Mouse (Mus musculus) midbrain, embryonic 13.5 days (tissue): Measurements from ENCODE around the gene Mesp1. TPM values are rescaled to one million over a fixed set of nuclear protein-coding genes. Genes with fewer than 3 reads are reported as not detected.
A peak's percentile ranks its signal among the peaks of the same experiment; 100 is the strongest.

Source experiments
- ATAC-seq: fragments of 200-750 bp; cut with Nextera tagmentation; 2 replicates; pipeline ENCODE4 v1.8.0; 2017; ENCODE audit warnings: mild to moderate bottlenecking, moderate TSS enrichment, moderate library complexity
- H3K27ac ChIP-seq: fragments of 300-500 bp; sonication (generic); 2 replicates; pipeline ENCODE4 v1.5.1; 2015; ENCODE audit warnings: inconsistent platforms, mild to moderate bottlenecking, moderate library complexity
- H3K27me3 ChIP-seq: fragments of 300-500 bp; sonication (generic); 2 replicates; pipeline ENCODE4 v1.6.1; 2015; ENCODE audit warnings: mild to moderate bottlenecking, inconsistent platforms
- H3K36me3 ChIP-seq: fragments of 300-500 bp; sonication (generic); 2 replicates; pipeline ENCODE4 v1.6.1; 2015; ENCODE audit warnings: mild to moderate bottlenecking, inconsistent platforms
- H3K4me1 ChIP-seq: fragments of 300-500 bp; sonication (generic); replicated peaks from 2 replicates; pipeline ENCODE4 v1.6.1; 2015; ENCODE audit warnings: inconsistent platforms
- H3K4me2 ChIP-seq: fragments of 300-500 bp; sonication (generic); replicated peaks from 2 replicates; pipeline ENCODE4 v1.6.1; 2015; ENCODE audit warnings: moderate library complexity, mild to moderate bottlenecking, inconsistent platforms
- H3K4me3 ChIP-seq: fragments of 300-500 bp; sonication (generic); replicated peaks from 2 replicates; pipeline ENCODE4 v1.5.1; 2015; ENCODE audit warnings: mild to moderate bottlenecking, inconsistent platforms
- H3K9ac ChIP-seq: fragments of 300-500 bp; sonication (generic); replicated peaks from 2 replicates; pipeline ENCODE4 v1.6.1; 2015; ENCODE audit warnings: mild to moderate bottlenecking, inconsistent platforms
- H3K9me3 ChIP-seq: fragments of 300-500 bp; sonication (generic); 2 replicates; pipeline ENCODE4 v1.6.1; 2016; ENCODE audit warnings: mild to moderate bottlenecking, inconsistent platforms
- WGBS: fragments of 180-500 bp; shearing (Covaris S2); methylation state at CpG from one replicate; pipeline ENCODE4 v1.1.7; 2015; 5-methylcytosine and 5-hydroxymethylcytosine counted together
- polyA plus RNA-seq: library from polyadenylated mRNA; unstranded; fragments of >200 nt; fragmentation: Nextera tagmentation; extraction: Ambion mirVana; gene quantifications from 2 replicates; pipeline ENCODE4 v1.2.1, GENCODE M21; 2015

Mesp1 gene
- polyA plus RNA-seq, 1 experiment from 2014 or later: not detected

DNA sequence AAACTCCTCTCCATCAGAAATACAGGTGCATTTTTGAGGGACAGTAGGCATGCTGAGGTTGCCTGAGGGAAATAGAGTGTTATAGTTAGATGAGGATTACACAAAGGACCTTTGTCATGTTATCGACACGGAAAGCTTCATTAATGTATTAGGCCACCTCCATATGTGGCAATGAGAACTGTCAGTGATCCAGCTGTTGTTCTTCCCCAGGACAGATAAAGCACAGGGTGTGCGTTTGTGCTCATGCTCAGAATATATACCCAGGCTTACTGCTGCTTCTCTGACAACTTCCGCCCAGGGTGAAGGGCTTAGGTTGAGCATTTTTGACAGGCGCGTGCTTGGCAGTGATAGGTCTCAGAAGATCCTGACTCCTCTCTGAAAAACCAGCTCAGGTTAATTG, 44.1 kb downstream of the Mesp1 start:
- WGBS: 89% methylated on average over 6 of the region's 6 CpGs
- H3K4me2 ChIP-seq: no peak overlapping the region
- H3K9me3 ChIP-seq: no peaks in the 10 kb centered on the region
- no peak for ATAC-seq
- H3K27ac ChIP-seq: no peak overlapping the region
- no peak overlapping the region for H3K9ac ChIP-seq
- 0 out of 2 replicates have a peak, but pooled peaks cover 3% of the 10 kb centered on the region for H3K27me3 ChIP-seq
- H3K36me3 ChIP-seq: no peaks in the 10 kb centered on the region
- no peak overlapping the region for H3K4me3 ChIP-seq
- no peaks in the 10 kb centered on the region for H3K4me1 ChIP-seq

DNA sequence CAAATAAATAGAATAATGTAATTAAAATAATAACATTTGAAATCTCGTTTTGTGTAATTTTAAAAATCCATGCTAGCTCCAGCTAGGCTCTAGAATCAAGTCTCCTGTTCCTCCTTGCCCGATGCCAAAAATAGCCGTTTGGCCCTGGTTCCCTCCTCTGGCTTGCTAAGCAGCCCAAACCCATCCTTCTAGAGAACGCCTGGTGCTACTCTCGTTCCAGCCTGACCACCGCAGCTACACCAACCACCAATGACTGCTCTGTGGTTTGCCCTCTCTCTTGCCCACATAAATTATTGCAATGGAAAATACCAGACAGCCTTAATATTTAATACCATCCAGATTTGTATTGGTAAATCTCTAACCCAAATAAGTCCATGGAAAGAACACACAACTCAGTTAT, 45.9 kb downstream of the Mesp1 start:
- H3K27me3 ChIP-seq: 0 out of 2 replicates have a peak, but pooled peaks cover 3% of the 10 kb centered on the region
- H3K4me3 ChIP-seq: no peak overlapping the region
- no peak overlapping the region for H3K27ac ChIP-seq
- H3K4me1 ChIP-seq: peaks cover 8% of the 10 kb centered on the region
- no peak overlapping the region for H3K9ac ChIP-seq
- no peak for ATAC-seq
- 81% methylated on average over 6 of the region's 6 CpGs for WGBS
- H3K9me3 ChIP-seq: no peaks in the 10 kb centered on the region
- no peak overlapping the region for H3K4me2 ChIP-seq
- no peaks in the 10 kb centered on the region for H3K36me3 ChIP-seq

DNA sequence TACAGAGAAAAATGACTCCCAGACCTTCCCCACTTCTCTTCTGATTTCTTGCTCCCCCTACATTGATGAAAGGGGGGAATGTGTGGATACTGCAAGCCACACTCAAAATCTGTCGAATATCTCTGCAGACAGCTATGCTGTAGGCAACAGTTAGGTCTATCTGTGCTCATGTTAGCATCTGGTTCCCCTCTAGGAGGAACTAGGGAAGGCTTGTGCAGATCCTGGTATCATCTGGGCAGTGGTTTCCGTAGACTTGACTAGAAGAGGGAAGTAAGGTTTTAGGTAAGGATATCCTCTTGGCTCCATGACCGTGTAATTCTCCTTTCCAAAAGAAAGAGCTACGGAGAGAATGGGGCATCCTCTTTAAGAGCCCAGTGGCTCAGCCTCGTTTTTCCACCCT, 49.0 kb downstream of the Mesp1 start:
- whole genome bisulfite sequencing: 85% methylated on average over 5 of the region's 5 CpGs

DNA sequence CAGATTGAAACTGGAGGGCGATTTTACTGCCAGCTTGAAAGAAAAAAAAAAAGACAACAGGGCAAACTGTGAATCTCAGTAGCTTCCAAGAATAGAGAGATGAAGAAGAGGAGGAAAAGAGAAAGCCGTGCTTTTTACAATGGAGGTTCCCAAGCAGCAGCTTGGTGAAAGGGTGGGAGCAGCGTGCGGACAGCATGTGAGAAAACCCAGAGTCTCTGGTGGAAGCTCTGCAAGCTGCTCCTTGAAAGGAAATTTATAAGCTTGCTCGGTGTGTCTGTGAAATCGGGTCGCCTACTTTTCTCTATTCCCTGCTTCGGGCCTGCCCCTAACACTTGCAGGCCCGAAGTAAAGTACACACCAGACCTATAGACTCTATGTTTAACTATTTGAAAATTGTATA, 49.5 kb downstream of the Mesp1 start:
- Histone ChIP-seq H3K9ac (no peak overlapping the region), H3K36me3 (no peaks in the 10 kb centered on the region), H3K27ac (no peak overlapping the region), H3K4me1 (peaks cover 12% of the 10 kb centered on the region), H3K4me3 (no peak overlapping the region), H3K27me3 (no peaks in the 10 kb centered on the region), H3K9me3 (no peaks in the 10 kb centered on the region), H3K4me2 (no peak overlapping the region)
- WGBS: 92% methylated on average over 9 of the region's 9 CpGs
- no peak for ATAC-seq

More for the DNA sequence above, 49.0 kb downstream of the Mesp1 start:
- no peaks in the 10 kb centered on the region for H3K9me3 ChIP-seq
- no peak for ATAC-seq
- H3K4me2 ChIP-seq: no peak overlapping the region
- no peaks in the 10 kb centered on the region for H3K36me3 ChIP-seq
- no peak overlapping the region for H3K27ac ChIP-seq
- peaks cover 12% of the 10 kb centered on the region for H3K4me1 ChIP-seq
- H3K4me3 ChIP-seq: no peak overlapping the region
- H3K27me3 ChIP-seq: 0 out of 2 replicates have a peak, but pooled peaks cover 2% of the 10 kb centered on the region
- no peak overlapping the region for H3K9ac ChIP-seq

DNA sequence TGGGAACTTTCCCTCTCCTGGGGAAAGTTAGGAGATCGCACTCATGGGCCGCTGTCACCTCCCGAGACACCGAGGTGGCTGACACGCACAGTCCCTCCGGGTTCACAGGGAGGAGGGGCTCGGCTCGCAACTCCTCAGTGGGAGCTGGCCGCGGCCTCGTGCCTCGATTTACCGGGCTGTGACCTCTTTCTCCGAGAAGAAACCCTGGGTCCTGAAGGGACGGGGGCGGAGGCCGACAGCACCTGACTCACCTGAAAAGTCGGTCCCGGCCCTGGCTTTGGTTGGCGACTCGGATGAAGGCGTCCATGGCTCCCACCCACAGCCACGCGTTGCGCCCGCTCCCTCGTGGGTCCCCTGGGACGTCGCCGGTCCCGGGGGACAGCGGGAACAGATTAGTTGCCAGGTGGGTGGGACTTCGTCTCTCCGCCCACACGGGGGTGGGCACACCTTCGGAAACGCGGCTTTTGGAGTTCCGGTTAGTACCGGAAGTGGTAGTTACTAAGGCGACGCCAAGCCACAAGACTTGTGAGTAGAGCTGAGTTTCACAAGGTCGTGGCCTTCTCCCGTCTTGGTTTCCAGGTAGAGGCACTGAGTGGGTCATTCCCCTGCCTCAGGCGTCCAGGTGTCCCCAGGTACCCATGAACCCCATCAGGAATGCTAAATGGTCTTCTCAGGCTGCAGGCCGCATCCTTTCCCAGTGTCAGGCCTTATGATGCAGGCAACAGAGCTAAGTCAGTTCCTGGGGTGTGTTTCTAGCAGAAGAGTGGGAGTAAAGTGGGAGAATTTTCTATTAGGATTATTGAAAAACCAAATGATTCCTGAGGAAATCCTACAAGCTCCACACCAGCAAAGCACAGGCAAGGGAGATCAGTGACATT, 50.7 kb downstream of the Mesp1 start, which contains the start of the genes Pex11a and Wdr93:
TSS of gene Pex11a (minus strand) at position 473 of the 878 bp plus-strand sequence.
TSS of gene Wdr93 (plus strand) at position 505 of the 878 bp plus-strand sequence.
- Histone ChIP-seq H3K36me3 (no peaks in the 10 kb centered on the region), H3K27ac (no peak within 1 kb of the TSS), H3K4me2 (peak within 1 kb of the TSS; percentile 79), H3K9ac (peak within 1 kb of the TSS; percentile 70), H3K27me3 (no peaks in the 10 kb centered on the region), H3K4me1 (peaks cover 12% of the 10 kb centered on the region), H3K4me3 (peak within 1 kb of the TSS; percentile 65), H3K9me3 (no peaks in the 10 kb centered on the region)
- WGBS: 3% methylated on average over 46 of the region's 46 CpGs
- ATAC-seq: peak; percentile 90

DNA sequence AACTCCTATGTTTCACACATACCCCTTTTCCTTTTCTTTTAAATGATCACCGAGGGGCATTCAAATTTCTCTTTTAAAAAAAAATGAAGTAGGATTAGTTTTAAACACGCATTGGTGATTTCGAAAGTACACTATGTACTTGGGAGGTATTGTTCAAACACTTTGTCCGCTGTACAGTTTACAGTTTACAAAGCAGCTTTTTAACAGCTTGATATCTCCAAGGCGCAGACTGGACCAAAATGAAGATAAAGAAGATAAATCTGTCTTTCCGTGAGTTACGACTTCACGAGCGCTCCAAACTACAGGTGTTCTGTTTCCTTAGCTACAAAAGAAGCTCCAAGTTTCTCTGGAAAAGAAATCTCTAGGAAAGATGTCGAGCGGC, 51.3 kb downstream of the Mesp1 start:
- H3K4me2 ChIP-seq: peak overlapping the region; percentile 79
- peak overlapping the region; percentile 65 for H3K4me3 ChIP-seq
- ATAC-seq: no peak
- H3K36me3 ChIP-seq: peaks cover 6% of the 10 kb centered on the region; the same call in 1 of the 2 replicates
- no peaks in the 10 kb centered on the region for H3K9me3 ChIP-seq
- no peak overlapping the region for H3K27ac ChIP-seq
- H3K27me3 ChIP-seq: no peaks in the 10 kb centered on the region
- H3K9ac ChIP-seq: peak overlapping the region; percentile 70
- peaks cover 12% of the 10 kb centered on the region for H3K4me1 ChIP-seq
- 23% methylated on average over 11 of the region's 11 CpGs for WGBS

Other genes with a start within 250 kb of the Mesp1 start
- gene Rhcg, start 176.1 kb downstream of the Mesp1 start, polyA plus RNA-seq: 2.1 and 2.5 TPM in 2 replicates
- 3.4 and 4.9 TPM in 2 replicates for gene Ticrr, start 133.6 kb downstream of the Mesp1 start, polyA plus RNA-seq
- 2.2 and 3.0 TPM in 2 replicates for gene Kif7, start 78.1 kb downstream of the Mesp1 start, polyA plus RNA-seq
- not detected in 2 replicates for gene Plin1, start 60.9 kb downstream of the Mesp1 start, polyA plus RNA-seq
- 11.8 and 13.7 TPM in 2 replicates for gene Pex11a, start 50.7 kb downstream of the Mesp1 start, polyA plus RNA-seq
- gene Wdr93, start 50.6 kb downstream of the Mesp1 start, polyA plus RNA-seq: 0.08 and 0.27 TPM in 2 replicates
- gene Mesp2, start 16.9 kb upstream of the Mesp1 start, polyA plus RNA-seq: 0.57 and 0.65 TPM in 2 replicates
- 1.9 and 2.1 TPM in 2 replicates for gene Anpep, start 67.3 kb upstream of the Mesp1 start, polyA plus RNA-seq
- 51.8 and 53.4 TPM in 2 replicates for gene Ap3s2, start 126.9 kb upstream of the Mesp1 start, polyA plus RNA-seq
- gene Arpin, start 141.6 kb upstream of the Mesp1 start, polyA plus RNA-seq: 18.4 and 18.7 TPM in 2 replicates
- 21.3 and 25.1 TPM in 2 replicates for gene Zfp710, start 231.0 kb upstream of the Mesp1 start, polyA plus RNA-seq